Mouse (Mus musculus) left cerebral cortex, postnatal 25 days (tissue): Measurements from ENCODE around the gene Lin7c. TPM values are rescaled to one million over a fixed set of nuclear protein-coding genes. Genes with fewer than 3 reads are reported as not detected.
"Not testable (repeated sequence)": the region's sequence is repeated elsewhere in the genome, so short reads cannot be mapped to it uniquely, and the experiment has no call there.

ENCODE experiments used
- DNase-seq, 2 experiments: peaks; one replicate each; pipeline ENCODE4 v3.0.0; 2022; ENCODE audit warnings: low spot score in 2 of 2, mixed read lengths in 1 of 2
- intact Hi-C: fragments of 180-260 bp; cut with DNase I; formaldehyde crosslinking; loops from one replicate; pipeline ENCODE4 v1.15.1; 2025
- total RNA-seq, 2 experiments: library from RNA; stranded (reverse); gene quantifications; 2 replicates each; pipeline ENCODE4 v1.2.3; 2021

Gene Lin7c
- total RNA-seq = 10 to 100 TPM; 74.6 to 75.6 TPM

- peak; percentile 95 to 98 for DNase-seq
- intact Hi-C loops = loop anchor here (10.0 kb wide), 1 partner anchor 1926 kb away; no protein-coding TSS in a partner anchor
Measured at GRCm38 (mm10) chr2:109890597-109890996, at the start of gene Lin7c. Lin7c (plus strand) TSS chr2:109890853.

GRCm38 (mm10) chr2:109846401-109846800 is 44.3 kb upstream of the Lin7c start:
- DNase-seq = no peak
- intact Hi-C loops = no loop called here

GRCm38 (mm10) chr2:109848305-109848704 is 42.3 kb upstream of the Lin7c start:
- DNase-seq = no peak
- intact Hi-C loops = no loop called here

GRCm38 (mm10) chr2:109848715-109849114 is 41.9 kb upstream of the Lin7c start:
- intact Hi-C loops = no loop called here
- no peak for DNase-seq

GRCm38 (mm10) chr2:109855601-109856000 is 35.1 kb upstream of the Lin7c start:
- intact Hi-C loops = no loop called here
- DNase-seq = no peak

GRCm38 (mm10) chr2:109859671-109860070 is 31.0 kb upstream of the Lin7c start:
- DNase-seq = no peak
- intact Hi-C loops = no loop called here

GRCm38 (mm10) chr2:109860832-109861231 is 29.8 kb upstream of the Lin7c start:
- intact Hi-C loops = no loop called here
- no peak for DNase-seq

- DNase-seq, intact Hi-C loops: not testable (repeated sequence)
Measured at GRCm38 (mm10) chr2:109879429-109879828, 11.2 kb upstream of the Lin7c start.

GRCm38 (mm10) chr2:109881111-109881510 is 9.5 kb upstream of the Lin7c start:
- no peak for DNase-seq
- intact Hi-C loops = no loop called here

GRCm38 (mm10) chr2:109881625-109882024 is 9.0 kb upstream of the Lin7c start:
- intact Hi-C loops = no loop called here
- DNase-seq = no peak

- intact Hi-C loops = no loop called here
- DNase-seq = peak; percentile 20 to 83
Measured at GRCm38 (mm10) chr2:109884106-109884505, 6.5 kb upstream of the Lin7c start.

- DNase-seq = peak in 1 of 2 experiments; percentile 49
- intact Hi-C loops = no loop called here
Measured at GRCm38 (mm10) chr2:109884507-109884906, 6.1 kb upstream of the Lin7c start.

GRCm38 (mm10) chr2:109890068-109890467 is 585 bp upstream of the Lin7c start:
- intact Hi-C loops = loop anchor here (10.0 kb wide), 1 partner anchor 1925 kb away; no protein-coding TSS in a partner anchor

GRCm38 (mm10) chr2:109891031-109891430 is 378 bp downstream of the Lin7c start:
- no peak for DNase-seq
- intact Hi-C loops = loop anchor here (10.0 kb wide), 1 partner anchor 1926 kb away; no protein-coding TSS in a partner anchor

More at GRCm38 (mm10) chr2:109890068-109890467, 585 bp upstream of the Lin7c start:
- DNase-seq = no peak

- intact Hi-C loops = loop anchor here (10.0 kb wide), 1 partner anchor 1927 kb away; no protein-coding TSS in a partner anchor
Measured at GRCm38 (mm10) chr2:109891471-109891870, 818 bp downstream of the Lin7c start.

GRCm38 (mm10) chr2:109896311-109896710 is 5.7 kb downstream of the Lin7c start:
- DNase-seq = no peak
- intact Hi-C loops = loop anchor here (10.0 kb wide), 1 partner anchor 1932 kb away; no protein-coding TSS in a partner anchor

More at GRCm38 (mm10) chr2:109891471-109891870, 818 bp downstream of the Lin7c start:
- DNase-seq = peak in 1 of 2 experiments; percentile 18

- intact Hi-C loops = loop anchor here (5.0 to 10.0 kb wide), 3 partner anchors 114 to 1152 kb away; partner anchors contain the start of gene Ccdc34
- no peak for DNase-seq
Measured at GRCm38 (mm10) chr2:109902869-109903268, 12.2 kb downstream of the Lin7c start.

GRCm38 (mm10) chr2:109904171-109904821 is 13.6 kb downstream of the Lin7c start:
- intact Hi-C loops = loop anchor here (1.0 to 10.0 kb wide), 4 partner anchors 113 to 1151 kb away; partner anchors contain the start of gene Ccdc34
- DNase-seq = peak; percentile 87 to 93

- intact Hi-C loops = loop anchor here (5.0 to 10.0 kb wide), 2 partner anchors 93 to 1146 kb away; no protein-coding TSS in a partner anchor
Measured at GRCm38 (mm10) chr2:109909122-109909521, 18.5 kb downstream of the Lin7c start.

GRCm38 (mm10) chr2:109912216-109912615 is 21.6 kb downstream of the Lin7c start:
- no peak for DNase-seq
- intact Hi-C loops = loop anchor here (10.0 kb wide), 1 partner anchor 453 kb away; the partner anchor contains the start of gene Fibin

More at GRCm38 (mm10) chr2:109909122-109909521, 18.5 kb downstream of the Lin7c start:
- DNase-seq = no peak

GRCm38 (mm10) chr2:109912766-109913165 is 22.1 kb downstream of the Lin7c start:
- intact Hi-C loops = loop anchor here (10.0 kb wide), 1 partner anchor 452 kb away; the partner anchor contains the start of gene Fibin
- DNase-seq = no peak
